Mouse (Mus musculus) gastrocnemius, adult 18-20 months (tissue): ENCODE measurements around the gene Msrb3. TPM values are rescaled to one million over a fixed set of nuclear protein-coding genes. Genes with fewer than 3 reads are reported as not detected.
A peak's percentile ranks its signal among the peaks of the same experiment; 100 is the strongest.
"Not testable (repeated sequence)": the region's sequence is repeated elsewhere in the genome, so short reads cannot be mapped to it uniquely, and the experiment has no call there.

Experiments used
- DNase-seq: peaks from one replicate; pipeline ENCODE4 v3.0.0; 2021; ENCODE audit warnings: low spot score
- total RNA-seq, 2 experiments: library from RNA; stranded (reverse); gene quantifications; 2 replicates each; pipeline ENCODE4 v1.2.3; 2021

Msrb3 gene
- total RNA-seq, 2 experiments from 2014 or later = 120 to 127 TPM

- DNase-seq = no peak
These were observed 147.1 kb downstream of the Msrb3 start for GRCm38 (mm10) chr10:120751821-120752261.

DNA sequence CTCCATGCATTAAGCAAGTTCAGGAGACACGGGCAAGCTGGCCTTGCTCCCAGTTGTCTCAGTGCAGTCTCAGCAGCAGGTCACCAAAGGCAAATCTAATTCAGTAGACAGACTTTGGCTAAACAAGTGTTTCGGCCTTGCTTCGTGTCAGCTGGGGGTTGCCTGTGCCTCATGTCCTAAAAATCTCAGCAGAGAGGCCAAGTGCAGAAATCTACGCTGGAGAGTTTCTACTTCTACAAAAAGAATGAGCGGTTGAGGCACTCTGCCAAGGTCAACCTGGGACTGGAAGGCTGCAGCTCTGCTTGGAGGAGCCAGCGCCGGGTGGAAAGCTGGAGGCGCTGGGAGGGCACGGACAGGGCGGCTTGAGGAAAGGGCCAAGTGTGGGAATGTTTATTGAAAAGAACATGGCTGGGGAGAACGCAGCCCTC lies 147.6 kb downstream of the Msrb3 start:
- peak; percentile 33 for DNase-seq

DNA sequence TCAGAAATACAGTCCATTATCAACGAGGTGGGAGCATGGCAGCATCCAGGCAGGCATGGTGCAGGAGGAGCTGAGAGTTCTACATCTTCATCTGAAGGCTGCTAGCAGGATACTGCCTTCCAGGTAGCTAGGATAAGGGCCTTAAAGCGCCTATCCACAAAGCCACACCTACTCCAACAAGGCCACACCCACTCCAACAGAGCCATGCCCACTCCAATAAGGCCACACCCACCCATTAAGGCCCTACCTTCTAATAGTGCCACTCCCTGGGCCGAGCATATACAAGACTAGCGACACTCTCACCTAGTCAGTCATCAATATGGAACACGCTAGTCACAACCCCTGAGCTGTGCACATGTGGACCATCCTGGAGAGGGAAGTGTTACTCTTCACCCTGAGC lies 149.3 kb downstream of the Msrb3 start:
- DNase-seq = not testable (repeated sequence)

DNA sequence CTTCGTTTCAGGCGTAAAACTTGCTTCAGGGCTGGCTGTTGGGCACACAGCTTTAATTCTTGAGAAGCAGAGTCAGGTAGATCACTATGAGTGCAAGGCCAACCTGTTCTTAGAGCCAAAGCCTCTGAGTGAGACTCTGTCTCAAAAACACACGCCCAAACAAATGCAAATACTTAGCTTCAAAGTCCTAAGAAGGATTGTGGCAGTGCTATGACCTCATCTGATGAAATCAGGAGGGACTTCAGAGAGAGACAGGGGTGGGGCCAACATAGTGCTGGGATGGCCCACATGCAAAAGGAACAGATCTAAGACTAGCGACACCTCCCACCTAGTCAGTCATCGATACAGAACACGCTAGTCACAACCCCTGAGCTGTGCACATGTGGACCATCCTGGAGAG lies 150.7 kb downstream of the Msrb3 start:
- DNase-seq = no peak

DNA sequence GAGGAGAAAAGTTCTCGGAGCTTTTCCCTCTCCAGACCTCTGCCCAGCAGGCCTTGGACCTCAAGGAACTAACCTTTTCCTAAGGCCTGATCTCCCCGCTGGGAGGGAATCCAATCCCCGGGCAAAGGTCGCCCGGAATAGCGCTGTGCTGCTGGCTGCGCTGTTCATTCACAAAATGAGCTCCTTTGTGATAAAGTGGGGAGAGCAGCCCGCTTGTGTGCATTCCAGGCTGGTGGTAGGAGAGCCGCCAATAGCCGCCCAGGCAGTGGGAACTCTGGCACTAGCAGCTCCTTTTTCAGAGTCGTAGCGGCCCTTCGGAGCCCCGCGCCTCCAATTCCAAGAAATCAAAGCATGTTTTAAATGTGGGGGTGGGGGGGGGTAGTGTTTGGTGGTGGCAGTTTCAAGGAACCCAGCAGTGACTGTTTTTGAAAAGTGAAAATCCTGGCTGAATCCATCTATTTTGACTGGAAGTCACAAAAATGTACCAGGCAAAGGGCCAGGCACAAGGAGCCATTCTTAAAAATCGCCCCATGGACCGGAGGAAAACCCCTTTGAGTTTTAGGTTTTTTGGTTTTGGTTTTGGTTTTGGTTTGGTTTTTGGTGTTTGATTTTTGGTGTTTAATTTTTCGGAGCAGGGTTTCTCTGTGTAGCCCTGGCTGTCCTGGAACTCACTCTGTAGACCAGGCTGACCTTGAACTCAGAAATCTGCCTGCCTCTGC lies 153.6 kb downstream of the Msrb3 start:
- peak; percentile 18 for DNase-seq

DNA sequence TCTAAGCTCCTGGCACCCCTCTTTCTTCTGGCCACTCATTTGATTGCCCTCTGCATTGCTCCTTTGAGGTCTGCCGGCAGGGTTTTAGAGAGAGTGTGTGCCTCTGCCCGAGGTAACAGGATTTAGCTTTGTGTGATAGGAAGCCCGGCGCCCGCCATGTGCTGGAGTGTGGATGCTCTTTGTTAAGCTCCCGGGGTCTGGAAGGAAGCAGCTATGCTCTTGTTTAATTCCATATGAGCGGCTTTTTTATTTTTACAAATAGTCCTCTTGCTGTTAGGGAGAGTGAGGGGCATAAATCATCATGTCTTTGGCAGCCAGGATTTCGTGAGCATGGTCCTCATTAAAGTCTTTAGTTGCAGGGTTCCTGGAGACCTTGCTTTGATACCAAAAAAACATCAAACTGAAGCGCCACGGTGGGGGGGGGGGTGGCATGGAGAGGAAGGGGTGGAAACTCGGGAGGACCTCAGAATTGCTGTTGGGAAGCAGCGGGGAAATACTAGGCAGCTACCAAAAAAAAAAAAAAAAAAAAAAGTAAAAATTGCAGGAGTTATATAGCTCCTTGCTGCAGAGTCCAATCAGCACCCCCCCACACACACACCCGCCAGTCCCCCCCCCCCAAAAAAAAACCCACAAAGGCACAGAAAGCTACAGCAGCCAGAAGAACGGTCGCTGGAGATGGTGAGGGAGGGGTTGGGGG lies 154.3 kb downstream of the Msrb3 start:
- DNase-seq = no peak

GRCm38 (mm10) chr10:120736508-120737069 lies 162.3 kb downstream of the Msrb3 start:
- no peak for DNase-seq

DNA sequence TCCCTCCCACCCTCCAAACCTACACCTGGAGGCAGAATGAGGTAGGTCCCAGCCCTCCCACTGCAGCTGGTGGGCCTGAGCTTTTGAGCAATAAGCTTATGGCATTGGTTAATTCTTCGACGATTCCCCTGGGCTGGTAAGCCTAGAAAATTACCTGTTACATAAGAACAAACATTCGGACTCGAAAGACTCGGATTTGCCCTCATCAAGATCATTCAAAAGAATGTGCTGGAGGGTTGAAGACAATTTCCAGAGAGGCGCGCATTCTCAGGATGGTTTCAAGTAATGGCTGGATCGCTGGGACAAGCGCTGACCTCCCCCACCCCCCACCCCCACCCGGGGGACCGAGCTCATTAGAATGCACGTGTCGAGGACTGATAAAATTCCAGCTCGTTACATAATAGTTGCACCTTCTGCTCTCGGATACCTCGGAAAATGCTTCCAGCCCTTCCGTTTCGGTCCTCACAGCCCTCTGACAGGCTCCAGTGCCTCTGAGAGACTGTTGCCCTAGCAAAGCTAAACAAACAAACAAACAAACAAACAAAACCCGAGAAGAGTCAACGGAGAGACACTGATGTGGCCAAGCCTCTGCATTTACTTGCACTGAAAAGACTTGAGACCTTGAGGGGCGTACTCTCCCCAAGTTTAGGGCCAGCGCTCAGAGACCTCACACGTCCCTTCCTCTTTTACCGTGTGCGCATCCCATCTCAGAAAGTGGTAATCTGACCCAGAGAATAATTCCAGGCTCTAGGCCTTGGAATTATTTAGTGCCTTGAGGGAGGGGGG lies 163.0 kb downstream of the Msrb3 start:
- no peak for DNase-seq

GRCm38 (mm10) chr10:120734364-120734763 lies 164.5 kb downstream of the Msrb3 start:
- DNase-seq = no peak

Other genes starting within 250 kb of the Msrb3 start
- gene Lemd3, start 80.2 kb upstream of the Msrb3 start, total RNA-seq = 10 to 100 TPM; 10.7 to 10.9 TPM
- 1 to 10 TPM in 1 of 2 experiments, under 1 TPM in 1; 0.94 to 2.0 TPM for gene Wif1, start 134.9 kb upstream of the Msrb3 start, total RNA-seq